Mouse (Mus musculus) lung, postnatal 0 days (tissue): Measurements from ENCODE around the gene Inf2. TPM values are rescaled to one million over a fixed set of nuclear protein-coding genes. Genes with fewer than 3 reads are reported as not detected.

Experiments
- ATAC-seq: fragments of 200-750 bp; cut with Nextera tagmentation; 2 replicates; pipeline ENCODE4 v1.8.0; 2017; ENCODE audit warnings: moderate library complexity
- DNase-seq: peaks from one replicate; pipeline ENCODE4 v3.0.0-alpha.2; 2016; ENCODE audit warnings: low spot score
- H3K27ac ChIP-seq: fragments of 300-500 bp; sonication (generic); 2 replicates; pipeline ENCODE4 v1.5.1; 2014; ENCODE audit warnings: antibody characterized with exemption, mild to moderate bottlenecking, low read length, mixed read lengths
- H3K27me3 ChIP-seq: fragments of 300-500 bp; sonication (generic); replicated peaks from 2 replicates; pipeline ENCODE4 v1.6.1; 2014; ENCODE audit warnings: low read length, mixed read lengths; ENCODE audit not compliant: insufficient read depth
- H3K36me3 ChIP-seq: fragments of 300-500 bp; sonication (generic); 2 replicates; pipeline ENCODE4 v1.6.1; 2014; ENCODE audit warnings: low read length, mixed read lengths; ENCODE audit not compliant: insufficient read depth
- H3K4me1 ChIP-seq: fragments of 300-500 bp; sonication (generic); 2 replicates; pipeline ENCODE4 v1.6.1; 2014; ENCODE audit warnings: antibody characterized with exemption, low read depth, low read length, mixed read lengths; ENCODE audit not compliant: insufficient read depth
- H3K4me2 ChIP-seq: fragments of 300-500 bp; sonication (generic); replicated peaks from 2 replicates; pipeline ENCODE4 v1.6.1; 2014; ENCODE audit warnings: low read depth, mild to moderate bottlenecking, low read length, moderate library complexity, mixed read lengths
- H3K4me3 ChIP-seq: fragments of 300-500 bp; sonication (generic); 2 replicates; pipeline ENCODE4 v1.5.1; 2014; ENCODE audit warnings: low read depth, low read length
- H3K9ac ChIP-seq: fragments of 300-500 bp; sonication (generic); replicated peaks from 2 replicates; pipeline ENCODE4 v1.6.1; 2014; ENCODE audit warnings: low read depth, mild to moderate bottlenecking
- H3K9me3 ChIP-seq: fragments of 300-500 bp; sonication (generic); 2 replicates; pipeline ENCODE4 v1.6.1; 2016; ENCODE audit warnings: low read length, mixed read lengths
- CTCF ChIP-seq: IDR thresholded peaks from 2 replicates; pipeline ENCODE4 v1.5.1; 2016; ENCODE audit warnings: antibody characterized with exemption, mild to moderate bottlenecking
- EP300 ChIP-seq: IDR thresholded peaks from 2 replicates; pipeline ENCODE4 v1.6.1; 2016; ENCODE audit warnings: antibody characterized with exemption, mild to moderate bottlenecking, control low read depth
- WGBS: fragments of 180-500 bp; shearing (Covaris S2); extraction: QIAGEN DNeasy Blood & Tissue Kit; methylation state at CpG from one replicate; pipeline ENCODE4 v1.1.7; 2014; 5-methylcytosine and 5-hydroxymethylcytosine counted together
- polyA plus RNA-seq: library from polyadenylated mRNA; unstranded; fragments of >200 nt; fragmentation: Nextera tagmentation; extraction: Ambion mirVana; gene quantifications from 2 replicates; pipeline ENCODE4 v1.2.1, GENCODE M21; 2015

Inf2 gene
- polyA plus RNA-seq, 1 experiment from 2014 or later, result 5.2 TPM

- no peak for ATAC-seq
These were observed 44.6 kb upstream of the Inf2 start for GRCm38 (mm10) chr12:112543941-112544340.

GRCm38 (mm10) chr12:112544946-112545701 is 43.5 kb upstream of the Inf2 start:
- Histone ChIP-seq H3K9me3 (no peaks in the 10 kb centered on the region), H3K4me3 (no peak overlapping the region), H3K9ac (no peak overlapping the region), H3K4me2 (no peak overlapping the region), H3K27me3 (no peaks in the 10 kb centered on the region), H3K36me3 (no peaks in the 10 kb centered on the region), H3K4me1 (no peaks in the 10 kb centered on the region), H3K27ac (no peak overlapping the region)
- WGBS, result 38% methylated on average over 12 of the region's 12 CpGs
- DNase-seq, result no peak
- no peak for ATAC-seq
- TF ChIP-seq EP300, result no peak
- no peak for TF ChIP-seq CTCF

More at GRCm38 (mm10) chr12:112543941-112544340, 44.6 kb upstream of the Inf2 start:
- no peaks in the 10 kb centered on the region for H3K9me3 ChIP-seq
- TF ChIP-seq EP300, result no peak
- TF ChIP-seq CTCF, result no peak
- H3K9ac ChIP-seq, result no peak overlapping the region
- H3K27ac ChIP-seq, result no peak overlapping the region
- no peak overlapping the region for H3K4me3 ChIP-seq
- H3K4me2 ChIP-seq, result no peak overlapping the region
- whole genome bisulfite sequencing, result 68% methylated on average over 9 of the region's 9 CpGs
- H3K4me1 ChIP-seq, result no peaks in the 10 kb centered on the region
- no peak for DNase-seq
- H3K27me3 ChIP-seq, result no peaks in the 10 kb centered on the region
- no peaks in the 10 kb centered on the region for H3K36me3 ChIP-seq

DNA sequence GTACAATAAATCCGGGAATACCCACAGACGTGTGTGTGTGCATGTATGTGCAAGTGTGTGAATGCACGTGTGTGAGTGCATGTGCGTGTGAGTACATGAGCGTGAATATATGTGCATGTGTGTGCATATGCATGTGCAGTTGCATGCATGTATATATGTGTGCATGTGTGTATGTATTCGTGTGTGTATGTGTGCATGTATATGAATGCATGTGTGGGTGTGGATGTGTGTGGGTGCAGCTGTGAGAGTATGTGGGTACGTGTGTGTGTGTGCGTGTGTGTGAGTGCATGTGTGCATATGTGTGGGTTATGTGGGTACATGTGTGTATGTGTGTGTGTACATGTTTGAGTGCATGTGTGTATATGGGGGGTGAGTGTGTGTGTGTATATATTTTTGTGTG is 42.5 kb upstream of the Inf2 start:
- Histone ChIP-seq H3K4me1 (no peaks in the 10 kb centered on the region), H3K36me3 (no peaks in the 10 kb centered on the region), H3K4me2 (no peak overlapping the region), H3K27me3 (no peaks in the 10 kb centered on the region), H3K27ac (no peak overlapping the region), H3K4me3 (no peak overlapping the region), H3K9me3 (no peaks in the 10 kb centered on the region), H3K9ac (no peak overlapping the region)
- ATAC-seq (no peak), DNase-seq (no peak)
- TF ChIP-seq CTCF (no peak), EP300 (no peak)
- WGBS, result 91% methylated on average over 8 of the region's 8 CpGs

DNA sequence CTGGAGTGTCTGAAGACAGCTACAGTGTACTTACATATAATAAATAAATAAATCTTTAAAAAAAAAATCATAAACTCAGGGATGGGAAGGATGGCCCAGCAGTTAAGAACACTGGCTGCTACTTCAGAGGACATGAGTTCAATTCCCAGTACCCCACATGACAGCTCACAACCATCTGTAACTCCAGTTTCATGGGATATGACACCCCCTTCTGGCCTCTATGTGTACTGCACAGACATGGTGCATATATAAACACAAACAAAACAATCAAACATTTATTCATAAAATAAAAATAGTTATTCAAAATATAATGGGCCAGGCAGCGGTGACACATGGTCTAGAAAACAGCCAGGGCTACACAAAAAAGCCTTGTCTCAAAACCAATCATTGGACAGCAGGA is 39.3 kb upstream of the Inf2 start:
- H3K27me3 ChIP-seq, result no peaks in the 10 kb centered on the region
- no peak for TF ChIP-seq CTCF
- TF ChIP-seq EP300, result no peak
- no peak for DNase-seq
- H3K4me1 ChIP-seq, result no peaks in the 10 kb centered on the region
- no peak overlapping the region for H3K4me2 ChIP-seq
- no peaks in the 10 kb centered on the region for H3K36me3 ChIP-seq
- no peaks in the 10 kb centered on the region for H3K9me3 ChIP-seq
- 86% methylated on average over 1 of the region's 1 CpGs for WGBS
- no peak overlapping the region for H3K27ac ChIP-seq
- no peak overlapping the region for H3K9ac ChIP-seq
- no peak for ATAC-seq
- H3K4me3 ChIP-seq, result no peak overlapping the region

DNA sequence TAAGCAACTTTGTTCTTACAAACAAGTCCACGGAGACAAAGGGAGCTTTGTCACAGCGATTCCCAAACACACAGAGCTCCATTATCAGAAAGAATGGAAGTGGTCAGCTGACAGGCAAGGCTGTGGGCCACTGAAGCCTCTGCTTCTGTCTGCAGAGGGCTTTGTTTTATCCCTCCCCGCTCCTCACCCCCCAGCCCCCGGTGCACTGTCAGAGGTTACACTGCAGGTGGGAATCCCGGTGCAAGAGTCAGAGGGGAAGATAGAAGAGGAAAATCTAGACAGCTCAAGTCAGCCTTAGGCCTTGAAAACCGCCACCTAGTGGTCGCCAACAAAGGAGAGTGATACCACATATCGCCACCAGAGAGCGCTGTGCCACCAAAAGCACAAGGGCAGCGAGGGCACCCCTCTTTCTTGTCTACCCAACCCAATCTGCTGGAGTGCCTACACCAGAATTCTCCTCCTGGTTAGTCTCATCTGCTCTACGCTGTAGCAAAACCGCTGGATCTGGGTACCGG is 36.7 kb upstream of the Inf2 start:
- Histone ChIP-seq H3K4me1 (no peaks in the 10 kb centered on the region), H3K36me3 (no peaks in the 10 kb centered on the region), H3K9ac (no peak overlapping the region), H3K4me3 (no peak overlapping the region), H3K27me3 (no peaks in the 10 kb centered on the region), H3K4me2 (no peak overlapping the region), H3K27ac (no peak overlapping the region), H3K9me3 (no peaks in the 10 kb centered on the region)
- WGBS, result 11% methylated on average over 13 of the region's 13 CpGs
- TF ChIP-seq EP300 (no peak), CTCF (peak; percentile 100)
- ATAC-seq, result peak; percentile 37
- DNase-seq, result peak; percentile 81

DNA sequence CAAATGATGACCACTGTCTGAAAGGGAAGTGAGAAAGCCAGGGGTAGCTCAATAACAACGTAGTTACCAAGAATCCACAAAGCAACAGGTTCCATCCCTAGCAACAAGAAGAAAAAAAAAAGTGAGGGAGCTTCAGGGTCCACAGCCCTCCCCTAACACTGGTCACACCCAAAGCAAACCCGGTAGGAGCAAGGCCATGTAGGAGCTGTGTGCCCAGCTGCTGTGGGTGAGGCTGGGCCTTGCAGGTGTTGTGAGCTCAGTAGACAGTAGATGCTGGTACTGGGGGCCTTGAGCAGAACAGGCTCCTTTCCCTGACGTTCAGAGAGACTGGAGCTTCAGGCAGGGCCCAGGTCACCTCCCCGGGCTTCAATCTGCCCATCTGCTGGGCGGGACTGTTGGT is 36.1 kb upstream of the Inf2 start:
- Histone ChIP-seq H3K4me1 (no peaks in the 10 kb centered on the region), H3K9ac (no peak overlapping the region), H3K4me2 (no peak overlapping the region), H3K36me3 (no peaks in the 10 kb centered on the region), H3K27ac (no peak overlapping the region), H3K27me3 (no peaks in the 10 kb centered on the region), H3K9me3 (no peaks in the 10 kb centered on the region), H3K4me3 (no peak overlapping the region)
- WGBS, result 58% methylated on average over 5 of the region's 5 CpGs
- DNase-seq (no peak), ATAC-seq (no peak)
- TF ChIP-seq CTCF, result no peak
- no peak for TF ChIP-seq EP300
